Mouse (Mus musculus) heart, adult 18-20 months (tissue): ENCODE data around the gene Armc2. TPM values are rescaled to one million over a fixed set of nuclear protein-coding genes. Genes with fewer than 3 reads are reported as not detected.

Experiments used
- DNase-seq, 2 experiments: peaks; one replicate each; pipeline ENCODE4 v3.0.0; 2021 to 2022; ENCODE audit warnings: mixed read lengths in 1 of 2
- long read RNA-seq, 2 experiments: library from polyadenylated mRNA; stranded (forward); transcript quantifications; one replicate each; pipeline ENCODE4 v2.0.0; 2021
- total RNA-seq, 2 experiments: library from RNA; stranded (reverse); gene quantifications; 2 replicates each; pipeline ENCODE4 v1.2.3; 2021

Gene Armc2
- 10 to 100 TPM; 18.4 to 22.6 TPM for total RNA-seq
- long read RNA-seq, experiment 1, partial matches to known transcripts: 9 of 85 reads
- long read RNA-seq, experiment 1, other reads (novel, unspliced or antisense): 75 of 85 reads
- long read RNA-seq, experiment 2, partial matches to known transcripts: 1 of 33 reads
- long read RNA-seq, experiment 2, other reads (novel, unspliced or antisense): 32 of 33 reads

GRCm38 (mm10) chr10:42018016-42018949, at the start of gene Armc2:
Gene Armc2 (minus strand): TSS chr10:42018442.
- peak; percentile 80 to 81 for DNase-seq

GRCm38 (mm10) chr10:42064446-42064845, 46.2 kb upstream of the Armc2 start:
- DNase-seq: no peak

- no peak for DNase-seq
Observed at GRCm38 (mm10) chr10:42059522-42059921, 41.3 kb upstream of the Armc2 start.

GRCm38 (mm10) chr10:42057746-42058145, 39.5 kb upstream of the Armc2 start:
- DNase-seq: no peak

- DNase-seq: peak in 1 of 2 experiments; percentile 44
Observed at GRCm38 (mm10) chr10:42057231-42057601, 39.0 kb upstream of the Armc2 start.

- DNase-seq: no peak
Observed at GRCm38 (mm10) chr10:42056486-42057230, 38.4 kb upstream of the Armc2 start.

GRCm38 (mm10) chr10:42055224-42056165, 37.3 kb upstream of the Armc2 start:
- DNase-seq: no peak

GRCm38 (mm10) chr10:42051069-42051468, 32.8 kb upstream of the Armc2 start:
- DNase-seq: no peak

- DNase-seq: no peak
Observed at GRCm38 (mm10) chr10:42048648-42049047, 30.4 kb upstream of the Armc2 start.

GRCm38 (mm10) chr10:42044574-42044973, 26.3 kb upstream of the Armc2 start:
- no peak for DNase-seq

GRCm38 (mm10) chr10:42043307-42043706, 25.1 kb upstream of the Armc2 start:
- no peak for DNase-seq

GRCm38 (mm10) chr10:42042881-42043280, 24.6 kb upstream of the Armc2 start:
- DNase-seq: no peak

GRCm38 (mm10) chr10:42042087-42042486, 23.8 kb upstream of the Armc2 start:
- no peak for DNase-seq

GRCm38 (mm10) chr10:42038571-42038970, 20.3 kb upstream of the Armc2 start:
- no peak for DNase-seq

- DNase-seq: no peak
Observed at GRCm38 (mm10) chr10:42037301-42037870, 19.1 kb upstream of the Armc2 start.

- no peak for DNase-seq
Observed at GRCm38 (mm10) chr10:42036846-42037245, 18.6 kb upstream of the Armc2 start.

- DNase-seq: no peak
Observed at GRCm38 (mm10) chr10:42033571-42033970, 15.3 kb upstream of the Armc2 start.

GRCm38 (mm10) chr10:42031021-42031420, 12.8 kb upstream of the Armc2 start:
- peak; percentile 92 to 93 for DNase-seq

- no peak for DNase-seq
Observed at GRCm38 (mm10) chr10:42029502-42029901, 11.3 kb upstream of the Armc2 start.

- DNase-seq: no peak
Observed at GRCm38 (mm10) chr10:42027337-42027736, 9.1 kb upstream of the Armc2 start.

GRCm38 (mm10) chr10:42024406-42024805, 6.2 kb upstream of the Armc2 start:
- DNase-seq: no peak
